Mouse (Mus musculus) CH12.LX (cell line): Measurements from ENCODE around the gene Ptbp3.

Source experiments
- CTCF ChIP-seq, 2 experiments: IDR thresholded peaks in 1 of 2; conservative IDR thresholded peaks in 1 of 2; 2 replicates each; pipeline ENCODE4 v1.5.1; 2011 to 2012; ENCODE audit warnings: low read depth in 2 of 2, low read length in 2 of 2, improper control_type of control experiment in 1 of 2, inconsistent platforms in 1 of 2, mild to moderate bottlenecking in 1 of 2, moderate library complexity in 1 of 2
- POLR2A ChIP-seq: IDR thresholded peaks from 2 replicates; pipeline ENCODE4 v1.6.1; 2011; ENCODE audit warnings: low read depth, mild to moderate bottlenecking, improper control_type of control experiment, low read length

DNA sequence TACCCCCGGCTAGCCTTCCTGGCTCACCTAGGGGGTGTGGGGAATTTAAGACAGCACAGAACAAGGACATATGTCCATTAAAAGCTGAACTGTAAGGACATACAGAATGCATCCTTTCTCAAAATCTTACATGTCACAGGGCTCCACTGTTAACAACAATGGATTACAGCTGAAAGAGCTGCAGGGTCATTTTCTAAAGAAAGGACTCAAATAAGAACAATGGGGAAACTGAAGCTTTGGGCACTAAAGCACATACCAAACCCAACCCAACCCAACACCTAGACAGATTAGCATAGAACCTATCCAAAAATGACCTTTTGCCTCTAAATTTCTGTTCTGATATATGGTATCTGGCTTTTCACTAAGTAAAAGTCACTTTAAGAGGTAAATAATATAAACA lies 12.9 kb downstream of the Ptbp3 start:
- TF ChIP-seq CTCF (conservative IDR thresholded peaks at IDR 0.05 in 1 of 2, IDR thresholded peaks at IDR 0.05 in 1 of 2; ENCODE audit: low read depth in 2 of 2, low read length in 2 of 2) = no peak
- no peak for TF ChIP-seq POLR2A
